Mouse (Mus musculus) hematopoietic stem cell, adult 5-6 weeks (primary cell): ENCODE measurements around the gene Nppc. TPM values are rescaled to one million over a fixed set of nuclear protein-coding genes. Genes with fewer than 3 reads are reported as not detected.
A peak's percentile ranks its signal among the peaks of the same experiment; 100 is the strongest.

Experiments
- ATAC-seq, 2 experiments: fragments of 125-278 bp in 1 of 2; replicated peaks in 1 of 2; 2 replicates each; pipeline ENCODE4 v1.8.0; 2016 to 2017; ENCODE audit warnings: inconsistent platforms in 2 of 2, mild to moderate bottlenecking in 2 of 2, moderate number of reproducible peaks in 2 of 2, low read depth in 1 of 2, moderate TSS enrichment in 1 of 2; ENCODE audit not compliant: low FRiP score in 2 of 2, poor library complexity in 2 of 2, severe bottlenecking in 2 of 2, insufficient read depth in 1 of 2, low TSS enrichment in 1 of 2
- total RNA-seq: library from RNA; stranded (forward); fragments of 172-1452, 232-1000 nt; gene quantifications from 2 replicates; pipeline ENCODE4 v1.2.3, GENCODE M21; 2017

The Nppc gene
- total RNA-seq, 1 experiment from 2014 or later, result not detected

- no peak for ATAC-seq
These were observed 4.0 kb upstream of the Nppc start for GRCm38 (mm10) chr1:86674385-86674784.

GRCm38 (mm10) chr1:86669552-86670273 lies 658 bp downstream of the Nppc start:
- peak; percentile 65 to 77 for ATAC-seq

- no peak for ATAC-seq
These were observed 5.3 kb downstream of the Nppc start for GRCm38 (mm10) chr1:86665091-86665490.

GRCm38 (mm10) chr1:86657071-86657470 lies 13.3 kb downstream of the Nppc start:
- ATAC-seq, result no peak

- ATAC-seq, result no peak
These were observed 17.7 kb downstream of the Nppc start for GRCm38 (mm10) chr1:86652675-86653074.

GRCm38 (mm10) chr1:86650272-86650671 lies 20.1 kb downstream of the Nppc start:
- peak in 1 of 2 experiments; percentile 42; a peak in 1 of 4 replicates for ATAC-seq

GRCm38 (mm10) chr1:86647517-86647916 lies 22.9 kb downstream of the Nppc start:
- no peak for ATAC-seq

GRCm38 (mm10) chr1:86643101-86643809 lies 27.1 kb downstream of the Nppc start:
- ATAC-seq, result peak; percentile 99

GRCm38 (mm10) chr1:86634751-86635359 lies 35.5 kb downstream of the Nppc start:
- no peak for ATAC-seq

GRCm38 (mm10) chr1:86633840-86634750 lies 36.3 kb downstream of the Nppc start:
- ATAC-seq, result no peak

GRCm38 (mm10) chr1:86633434-86633833 lies 36.9 kb downstream of the Nppc start:
- ATAC-seq, result no peak

- ATAC-seq, result peak; percentile 32 to 56; a peak in 2 of 4 replicates
These were observed 37.5 kb downstream of the Nppc start for GRCm38 (mm10) chr1:86632732-86633380.

- ATAC-seq, result no peak
These were observed 39.8 kb downstream of the Nppc start for GRCm38 (mm10) chr1:86630527-86630926.

GRCm38 (mm10) chr1:86629936-86630335 lies 40.4 kb downstream of the Nppc start:
- no peak for ATAC-seq

GRCm38 (mm10) chr1:86628270-86628669 lies 42.1 kb downstream of the Nppc start:
- ATAC-seq, result no peak

- no peak for ATAC-seq
These were observed 47.1 kb downstream of the Nppc start for GRCm38 (mm10) chr1:86623001-86624000.
